Mouse (Mus musculus) CD4-positive, CD25-positive, alpha-beta regulatory T cell, adult 2 months (primary cell): ENCODE results near the gene Ccdc155.
A peak's percentile ranks its signal among the peaks of the same experiment; 100 is the strongest.

Experiments used
- DNase-seq: peaks from one replicate; pipeline ENCODE4 v3.0.0-alpha.2; 2012; ENCODE audit warnings: low read depth, low spot score

Gene Ccdc155

GRCm38 (mm10) chr7:45147267-45147666 is 57.4 kb downstream of the Ccdc155 start:
- DNase-seq: no peak

GRCm38 (mm10) chr7:45145460-45145859 is 59.2 kb downstream of the Ccdc155 start:
- no peak for DNase-seq

- no peak for DNase-seq
Measured at GRCm38 (mm10) chr7:45144368-45145174, 60.1 kb downstream of the Ccdc155 start.

- no peak for DNase-seq
Measured at GRCm38 (mm10) chr7:45141914-45142313, 62.8 kb downstream of the Ccdc155 start.

GRCm38 (mm10) chr7:45141319-45141718 is 63.4 kb downstream of the Ccdc155 start:
- DNase-seq: no peak

- no peak for DNase-seq
Measured at GRCm38 (mm10) chr7:45139904-45140723, 64.6 kb downstream of the Ccdc155 start.

- DNase-seq: no peak
Measured at GRCm38 (mm10) chr7:45138403-45138802, 66.3 kb downstream of the Ccdc155 start.

GRCm38 (mm10) chr7:45137171-45138006 is 67.3 kb downstream of the Ccdc155 start:
- DNase-seq: peak; percentile 52

- DNase-seq: peak; percentile 96
Measured at GRCm38 (mm10) chr7:45135993-45136567, 68.6 kb downstream of the Ccdc155 start, which contains the start of the genes Gm45713 and Flt3l. TSS of gene Gm45713 (minus strand) at chr7:45136231. TSS of gene Flt3l (minus strand) at chr7:45136432.

GRCm38 (mm10) chr7:45135370-45135769 is 69.3 kb downstream of the Ccdc155 start:
- DNase-seq: peak; percentile 57

GRCm38 (mm10) chr7:45134544-45135026 is 70.1 kb downstream of the Ccdc155 start:
- peak; percentile 79 for DNase-seq
